Mouse (Mus musculus): ENCODE results near the gene Sec14l2.

- no peak for TF ChIP-seq POLR2A (IDR thresholded peaks at IDR 0.05; ENCODE audit: borderline replicate concordance, control insufficient read depth, low read depth, low read length)
- no peak for TF ChIP-seq CTCF (IDR thresholded peaks at IDR 0.05; ENCODE audit: control insufficient read depth, insufficient read depth, low read length)
Measured at GRCm38 (mm10) chr11:4086246-4086645, 37.0 kb downstream of the Sec14l2 start.
